ENCODE assay signal across 22 mouse cellular contexts in genomic region chr2:90717366-90717765, GRCm38 (mm10). TPM values are rescaled to one million over a fixed set of nuclear protein-coding genes. Genes with fewer than 3 reads are reported as not detected.
A peak's percentile ranks its signal among the peaks of the same experiment; 100 is the strongest.
DNase-seq lines count a peak whose midpoint lies in the region; ATAC-seq and TF ChIP-seq lines count a peak whose summit lies in the region.
"Had no signal": no experiment of that assay in that cellular context is flagged by ENCODE, and none has a peak within 500 bp of the region (broad histone marks: within the 10 kb centered on the region; RNA-seq: fewer than 3 reads in every experiment).

No protein-coding gene starts in this region.

- H3K4me3 ChIP-seq in heart, adult 2 months, result no peak overlapping the region
- no peak overlapping the region for H3K4me3 ChIP-seq in kidney, adult 2 months (ENCODE audit: insufficient read depth, low read depth, low read length)
- no peak overlapping the region for H3K4me3 ChIP-seq in kidney, embryonic 15.5 days (replicated peaks)
- no peak overlapping the region for H3K4me3 ChIP-seq in liver, embryonic 13.5 days (replicated peaks)
- H3K4me3 ChIP-seq in liver, embryonic 12.5 days, result no peak overlapping the region

- intact Hi-C loops in heart, adult 2 months (cut with DNase I), result no loop called here

- no peaks in the 10 kb centered on the region for H3K27me3 ChIP-seq in heart, adult 2 months (ENCODE audit: control insufficient read depth, insufficient read depth, low read length)
- no peaks in the 10 kb centered on the region for H3K27me3 ChIP-seq in kidney, adult 2 months (replicated peaks; ENCODE audit: control insufficient read depth, insufficient read depth, low read length)
- H3K27me3 ChIP-seq in kidney, embryonic 15.5 days, result no peaks in the 10 kb centered on the region
- H3K27me3 ChIP-seq in liver, embryonic 13.5 days, result no peaks in the 10 kb centered on the region
- no peaks in the 10 kb centered on the region for H3K27me3 ChIP-seq in liver, embryonic 12.5 days (replicated peaks)
- H3K27me3 ChIP-seq: CH12.LX, Patski had no signal

- TF ChIP-seq EP300 in heart, adult 2 months (IDR thresholded peaks at IDR 0.05; ENCODE audit: insufficient read depth, low read depth, low read length), result no peak

- H3K9ac ChIP-seq in heart, adult 2 months (ENCODE audit: low read depth, low read length), result no peak overlapping the region
- H3K9ac ChIP-seq in kidney, embryonic 15.5 days, result no peak overlapping the region
- no peak overlapping the region for H3K9ac ChIP-seq in liver, embryonic 13.5 days
- H3K9ac ChIP-seq in liver, embryonic 12.5 days, result no peak overlapping the region

- ATAC-seq in kidney, embryonic 15.5 days (replicated peaks; ENCODE audit: low FRiP score), result no peak
- ATAC-seq in liver, embryonic 13.5 days (ENCODE audit: low read depth), result no peak
- no peak for ATAC-seq in liver, embryonic 12.5 days
- ATAC-seq: activated CD4-positive, CD25-positive, alpha-beta regulatory T cell, adult 4 months; CD4-positive, CD25-positive, alpha-beta regulatory T cell, adult 4 months; Patski had no signal

- TF ChIP-seq POLR2A in heart, adult 2 months (IDR thresholded peaks at IDR 0.05; ENCODE audit: insufficient read depth, low read depth, low read length), result no peak
- TF ChIP-seq POLR2A in kidney, adult 2 months (IDR thresholded peaks at IDR 0.05; ENCODE audit: low read depth, low read length), result no peak

- 93% methylated on average over 4 of the region's 4 CpGs for WGBS in heart, adult 2 months
- 55% methylated on average over 4 of the region's 4 CpGs for WGBS in kidney, adult 2 months
- 87% methylated on average over 4 of the region's 4 CpGs for WGBS in kidney, embryonic 15.5 days
- 92% methylated on average over 4 of the region's 4 CpGs for WGBS in liver, embryonic 13.5 days (ENCODE audit: insufficient replicate concordance)
- 90% methylated on average over 4 of the region's 4 CpGs for WGBS in liver, embryonic 12.5 days (ENCODE audit: insufficient replicate concordance)

- peaks cover 5% of the 10 kb centered on the region; the same call in 1 of the 2 replicates for H3K36me3 ChIP-seq in heart, adult 2 months (ENCODE audit: control insufficient read depth, insufficient read depth, low read length)
- no peaks in the 10 kb centered on the region; the same call in 1 of the 2 replicates for H3K36me3 ChIP-seq in kidney, adult 2 months (ENCODE audit: control insufficient read depth, insufficient read depth, low read length)
- peaks cover 87% of the 10 kb centered on the region for H3K36me3 ChIP-seq in kidney, embryonic 15.5 days
- H3K36me3 ChIP-seq in liver, embryonic 13.5 days, result peaks cover 86% of the 10 kb centered on the region
- H3K36me3 ChIP-seq in liver, embryonic 12.5 days, result peaks cover 93% of the 10 kb centered on the region

- no peak for TF ChIP-seq CTCF in heart, adult 2 months (IDR thresholded peaks at IDR 0.05)
- no peak for TF ChIP-seq CTCF in kidney, adult 2 months (conservative IDR thresholded peaks at IDR 0.05; ENCODE audit: insufficient read depth, insufficient read length, low read depth, low read length)

- no peaks in the 10 kb centered on the region for H3K9me3 ChIP-seq in kidney, embryonic 15.5 days (replicated peaks)
- no peaks in the 10 kb centered on the region for H3K9me3 ChIP-seq in liver, embryonic 13.5 days (replicated peaks)
- no peaks in the 10 kb centered on the region for H3K9me3 ChIP-seq in liver, embryonic 12.5 days (replicated peaks)
- H3K9me3 ChIP-seq: G1E had no signal

- no peaks in the 10 kb centered on the region for H3K4me1 ChIP-seq in heart, adult 2 months (ENCODE audit: control insufficient read depth, insufficient read depth, low read length)
- peaks cover 3% of the 10 kb centered on the region; the same call in 1 of the 2 replicates for H3K4me1 ChIP-seq in kidney, adult 2 months (ENCODE audit: control insufficient read depth, insufficient read depth, low read length)
- no peaks in the 10 kb centered on the region for H3K4me1 ChIP-seq in kidney, embryonic 15.5 days
- H3K4me1 ChIP-seq in liver, embryonic 13.5 days (replicated peaks), result peaks cover 32% of the 10 kb centered on the region
- peaks cover 25% of the 10 kb centered on the region for H3K4me1 ChIP-seq in liver, embryonic 12.5 days

- H3K79me2 ChIP-seq in heart, adult 2 months (replicated peaks; ENCODE audit: control insufficient read depth, insufficient read depth, low read length), result no peaks in the 10 kb centered on the region

- H3K4me2 ChIP-seq in kidney, embryonic 15.5 days, result no peak overlapping the region
- no peak overlapping the region for H3K4me2 ChIP-seq in liver, embryonic 13.5 days
- no peak overlapping the region for H3K4me2 ChIP-seq in liver, embryonic 12.5 days

- peak; percentile 66 for DNase-seq in heart, adult 11 months
- DNase-seq in heart, adult 2 months, result no peak
- peak; percentile 52 for DNase-seq in kidney, adult 2 months
- DNase-seq in kidney, postnatal 4 days, result no peak
- peak; percentile 54 for DNase-seq in kidney, adult 9 months
- no peak for DNase-seq in liver, embryonic 13.5 days
- DNase-seq: adrenal gland, adult 2 months; adrenal gland, adult 8-10 months; adrenal gland, postnatal 10 days; adrenal gland, postnatal 14 days; adrenal gland, postnatal 25 days; adrenal gland, postnatal 36 days; B cell, adult 2 months; cerebellum, adult 11 months; cerebellum, adult 11-12 months had no signal

- no peak overlapping the region for H3K27ac ChIP-seq in heart, adult 2 months
- H3K27ac ChIP-seq in kidney, adult 2 months (ENCODE audit: insufficient read depth, low read depth, low read length), result peak overlapping the region; percentile 55; the same call in 1 of the 2 replicates
- no peak overlapping the region for H3K27ac ChIP-seq in kidney, embryonic 15.5 days
- H3K27ac ChIP-seq in liver, embryonic 13.5 days, result peak overlapping the region; percentile 9; the same call in 1 of the 2 replicates
- no peak overlapping the region; the same call in 1 of the 2 replicates for H3K27ac ChIP-seq in liver, embryonic 12.5 days

RNA-seq across cellular contexts. Expression of gene Fnbp4, which starts 27.8 kb away (rescaled TPM):
- 10 to 100 TPM; 11.3 to 14.5 TPM for total RNA-seq in heart, adult 2 months (2021)
- polyA plus RNA-seq in heart, adult 2 months (2012; rRNA removed), result 16.6 and 24.0 TPM in 2 replicates
- polyA plus RNA-seq in kidney, adult 2 months (2012; rRNA removed), result 20.6 and 21.2 TPM in 2 replicates
- 104 and 117 TPM in 2 replicates for polyA plus RNA-seq in kidney, embryonic 15.5 days (2015; fragmentation: Nextera tagmentation; extraction: Ambion mirVana)
- polyA plus RNA-seq in liver, embryonic 13.5 days (2015; fragmentation: Nextera tagmentation; extraction: Ambion mirVana), result 30.4 and 37.1 TPM in 2 replicates
- 62.9 and 67.1 TPM in 2 replicates for polyA plus RNA-seq in liver, embryonic 12.5 days (2016; fragmentation: Nextera tagmentation; extraction: Ambion mirVana)

RNA-seq across cellular contexts. Expression of gene Nup160, which starts 40.4 kb away (rescaled TPM):
- total RNA-seq in heart, adult 2 months (2021), result 10 to 100 TPM; 12.9 to 13.9 TPM
- 5.2 and 9.8 TPM in 2 replicates for polyA plus RNA-seq in heart, adult 2 months (2012; rRNA removed)
- polyA plus RNA-seq in kidney, adult 2 months (2012; rRNA removed), result 4.9 and 5.2 TPM in 2 replicates
- polyA plus RNA-seq in kidney, embryonic 15.5 days (2015; fragmentation: Nextera tagmentation; extraction: Ambion mirVana), result 49.3 and 55.1 TPM in 2 replicates
- 35.1 and 44.0 TPM in 2 replicates for polyA plus RNA-seq in liver, embryonic 13.5 days (2015; fragmentation: Nextera tagmentation; extraction: Ambion mirVana)
- polyA plus RNA-seq in liver, embryonic 12.5 days (2016; fragmentation: Nextera tagmentation; extraction: Ambion mirVana), result 60.3 and 61.3 TPM in 2 replicates

Comparison
In these comparisons a context has a peak if more than half of its experiments do, and no peak if none do; other contexts are left out.
1. DNase-seq: peak in heart, adult 11 months (single experiment), kidney, adult 2 months (single experiment) and kidney, adult 9 months (single experiment); none in heart, adult 2 months (0 of 2), kidney, postnatal 4 days (0 of 2) and liver, embryonic 13.5 days (single experiment).
2. H3K27ac ChIP-seq: peak in kidney, adult 2 months (single experiment) and liver, embryonic 13.5 days (single experiment); none in heart, adult 2 months (single experiment), kidney, embryonic 15.5 days (single experiment) and liver, embryonic 12.5 days (single experiment).